Mouse (Mus musculus): ENCODE data around the gene Gm21970. TPM values are rescaled to one million over a fixed set of nuclear protein-coding genes. Genes with fewer than 3 reads are reported as not detected.

Gene Gm21970
- polyA plus RNA-seq, 1 experiment from 2014 or later: not detected

GRCm38 (mm10) chr16:91379412-91379811 lies 12.1 kb upstream of the Gm21970 start:
- Histone ChIP-seq H3K4me3 (ENCODE audit: low read length) (no peak overlapping the region), H3K36me3 (ENCODE audit: control insufficient read depth, insufficient read depth, low read length) (peaks cover 2% of the 10 kb centered on the region; the same call in 1 of the 2 replicates), H3K9me3 (ENCODE audit: control insufficient read depth, low read length) (no peaks in the 10 kb centered on the region), H3K27me3 (replicated peaks; ENCODE audit: control insufficient read depth, insufficient read depth, low read length) (no peaks in the 10 kb centered on the region), H3K4me2 (ENCODE audit: low read depth, low read length) (no peak overlapping the region), H3K9ac (ENCODE audit: low read depth, low read length) (no peak overlapping the region), H3K27ac (ENCODE audit: low read length) (peak overlapping the region; percentile 72), H3K4me1 (ENCODE audit: control insufficient read depth, insufficient read depth, low read length) (peaks cover 24% of the 10 kb centered on the region)
- ATAC-seq: no peak
- 46% methylated on average over 3 of the region's 3 CpGs for WGBS

GRCm38 (mm10) chr16:91380151-91380550 lies 11.4 kb upstream of the Gm21970 start:
- WGBS: 61% methylated on average over 5 of the region's 5 CpGs
- H3K4me2 ChIP-seq (ENCODE audit: low read depth, low read length): no peak overlapping the region
- H3K4me3 ChIP-seq (ENCODE audit: low read length): no peak overlapping the region
- H3K36me3 ChIP-seq (ENCODE audit: control insufficient read depth, insufficient read depth, low read length): peaks cover 2% of the 10 kb centered on the region; the same call in 1 of the 2 replicates
- H3K9ac ChIP-seq (ENCODE audit: low read depth, low read length): no peak overlapping the region
- no peak overlapping the region for H3K27ac ChIP-seq (ENCODE audit: low read length)
- peak; percentile 69 for ATAC-seq
- no peaks in the 10 kb centered on the region for H3K9me3 ChIP-seq (ENCODE audit: control insufficient read depth, low read length)
- no peaks in the 10 kb centered on the region for H3K27me3 ChIP-seq (replicated peaks; ENCODE audit: control insufficient read depth, insufficient read depth, low read length)
- H3K4me1 ChIP-seq (ENCODE audit: control insufficient read depth, insufficient read depth, low read length): peaks cover 24% of the 10 kb centered on the region

- H3K9me3 ChIP-seq (ENCODE audit: control insufficient read depth, low read length): no peaks in the 10 kb centered on the region
- 80% methylated on average over 4 of the region's 4 CpGs for WGBS
- H3K4me3 ChIP-seq (ENCODE audit: low read length): no peak overlapping the region
- H3K9ac ChIP-seq (ENCODE audit: low read depth, low read length): no peak overlapping the region
- ATAC-seq: no peak
- H3K36me3 ChIP-seq (ENCODE audit: control insufficient read depth, insufficient read depth, low read length): peaks cover 2% of the 10 kb centered on the region; the same call in 1 of the 2 replicates
- no peak overlapping the region for H3K27ac ChIP-seq (ENCODE audit: low read length)
- H3K4me2 ChIP-seq (ENCODE audit: low read depth, low read length): no peak overlapping the region
- peaks cover 24% of the 10 kb centered on the region for H3K4me1 ChIP-seq (ENCODE audit: control insufficient read depth, insufficient read depth, low read length)
- H3K27me3 ChIP-seq (replicated peaks; ENCODE audit: control insufficient read depth, insufficient read depth, low read length): no peaks in the 10 kb centered on the region
These were observed 9.9 kb upstream of the Gm21970 start for GRCm38 (mm10) chr16:91381606-91382005.

GRCm38 (mm10) chr16:91382261-91382790 lies 9.2 kb upstream of the Gm21970 start:
- 86% methylated on average over 9 of the region's 9 CpGs for WGBS
- H3K27me3 ChIP-seq (replicated peaks; ENCODE audit: control insufficient read depth, insufficient read depth, low read length): no peaks in the 10 kb centered on the region
- H3K4me3 ChIP-seq (ENCODE audit: low read length): no peak overlapping the region
- H3K9me3 ChIP-seq (ENCODE audit: control insufficient read depth, low read length): no peaks in the 10 kb centered on the region
- no peak overlapping the region for H3K4me2 ChIP-seq (ENCODE audit: low read depth, low read length)
- H3K27ac ChIP-seq (ENCODE audit: low read length): no peak overlapping the region
- H3K9ac ChIP-seq (ENCODE audit: low read depth, low read length): no peak overlapping the region
- H3K4me1 ChIP-seq (ENCODE audit: control insufficient read depth, insufficient read depth, low read length): peaks cover 24% of the 10 kb centered on the region
- peaks cover 2% of the 10 kb centered on the region; the same call in 1 of the 2 replicates for H3K36me3 ChIP-seq (ENCODE audit: control insufficient read depth, insufficient read depth, low read length)
- ATAC-seq: 0 out of 2 replicates have a peak, but pooled peaks have one; percentile 31

- peaks cover 17% of the 10 kb centered on the region for H3K4me1 ChIP-seq (ENCODE audit: control insufficient read depth, insufficient read depth, low read length)
- H3K9ac ChIP-seq (ENCODE audit: low read depth, low read length): no peak overlapping the region
- H3K27me3 ChIP-seq (replicated peaks; ENCODE audit: control insufficient read depth, insufficient read depth, low read length): no peaks in the 10 kb centered on the region
- 83% methylated on average over 4 of the region's 4 CpGs for WGBS
- H3K9me3 ChIP-seq (ENCODE audit: control insufficient read depth, low read length): no peaks in the 10 kb centered on the region
- peaks cover 10% of the 10 kb centered on the region; the same call in 1 of the 2 replicates for H3K36me3 ChIP-seq (ENCODE audit: control insufficient read depth, insufficient read depth, low read length)
- no peak overlapping the region for H3K27ac ChIP-seq (ENCODE audit: low read length)
- no peak for ATAC-seq
- H3K4me2 ChIP-seq (ENCODE audit: low read depth, low read length): no peak overlapping the region
- no peak overlapping the region for H3K4me3 ChIP-seq (ENCODE audit: low read length)
These were observed 7.3 kb upstream of the Gm21970 start for GRCm38 (mm10) chr16:91384221-91384620.

- Histone ChIP-seq H3K36me3 (ENCODE audit: control insufficient read depth, insufficient read depth, low read length) (peaks cover 13% of the 10 kb centered on the region), H3K9me3 (ENCODE audit: control insufficient read depth, low read length) (no peaks in the 10 kb centered on the region), H3K4me3 (ENCODE audit: low read length) (no peak overlapping the region), H3K4me1 (ENCODE audit: control insufficient read depth, insufficient read depth, low read length) (peaks cover 8% of the 10 kb centered on the region), H3K9ac (ENCODE audit: low read depth, low read length) (no peak overlapping the region), H3K27ac (ENCODE audit: low read length) (no peak overlapping the region), H3K4me2 (ENCODE audit: low read depth, low read length) (no peak overlapping the region), H3K27me3 (replicated peaks; ENCODE audit: control insufficient read depth, insufficient read depth, low read length) (no peaks in the 10 kb centered on the region)
- 43% methylated on average over 10 of the region's 10 CpGs for WGBS
- peak; percentile 57 for ATAC-seq
These were observed 5.9 kb upstream of the Gm21970 start for GRCm38 (mm10) chr16:91385621-91386020.

- no peak for ATAC-seq
- no peak overlapping the region for H3K9ac ChIP-seq (ENCODE audit: low read depth, low read length)
- no peak overlapping the region for H3K27ac ChIP-seq (ENCODE audit: low read length)
- H3K27me3 ChIP-seq (replicated peaks; ENCODE audit: control insufficient read depth, insufficient read depth, low read length): no peaks in the 10 kb centered on the region
- H3K4me3 ChIP-seq (ENCODE audit: low read length): no peak overlapping the region
- H3K9me3 ChIP-seq (ENCODE audit: control insufficient read depth, low read length): no peaks in the 10 kb centered on the region
- peaks cover 8% of the 10 kb centered on the region for H3K4me1 ChIP-seq (ENCODE audit: control insufficient read depth, insufficient read depth, low read length)
- H3K36me3 ChIP-seq (ENCODE audit: control insufficient read depth, insufficient read depth, low read length): peaks cover 13% of the 10 kb centered on the region
- H3K4me2 ChIP-seq (ENCODE audit: low read depth, low read length): no peak overlapping the region
- WGBS: 87% methylated on average over 10 of the region's 10 CpGs
These were observed 5.0 kb upstream of the Gm21970 start for GRCm38 (mm10) chr16:91386419-91387120.

- Histone ChIP-seq H3K9me3 (ENCODE audit: control insufficient read depth, low read length) (no peaks in the 10 kb centered on the region), H3K9ac (ENCODE audit: low read depth, low read length) (no peak overlapping the region), H3K27me3 (replicated peaks; ENCODE audit: control insufficient read depth, insufficient read depth, low read length) (no peaks in the 10 kb centered on the region), H3K4me1 (ENCODE audit: control insufficient read depth, insufficient read depth, low read length) (peaks cover 3% of the 10 kb centered on the region; the same call in 1 of the 2 replicates), H3K4me2 (ENCODE audit: low read depth, low read length) (no peak overlapping the region), H3K27ac (ENCODE audit: low read length) (no peak overlapping the region), H3K36me3 (ENCODE audit: control insufficient read depth, insufficient read depth, low read length) (peaks cover 13% of the 10 kb centered on the region), H3K4me3 (ENCODE audit: low read length) (no peak overlapping the region)
- no peak for ATAC-seq
- WGBS: 87% methylated on average over 3 of the region's 3 CpGs
These were observed 4.4 kb upstream of the Gm21970 start for GRCm38 (mm10) chr16:91387121-91387486.

- no peak for ATAC-seq
- WGBS: 91% methylated on average over 4 of the region's 4 CpGs
- H3K36me3 ChIP-seq (ENCODE audit: control insufficient read depth, insufficient read depth, low read length): peaks cover 17% of the 10 kb centered on the region
These were observed 1.4 kb upstream of the Gm21970 start for GRCm38 (mm10) chr16:91390100-91390499.

More at GRCm38 (mm10) chr16:91390100-91390499, 1.4 kb upstream of the Gm21970 start:
- Histone ChIP-seq H3K4me3 (ENCODE audit: low read length) (no peak overlapping the region), H3K9me3 (ENCODE audit: control insufficient read depth, low read length) (no peaks in the 10 kb centered on the region), H3K27me3 (replicated peaks; ENCODE audit: control insufficient read depth, insufficient read depth, low read length) (no peaks in the 10 kb centered on the region), H3K4me1 (ENCODE audit: control insufficient read depth, insufficient read depth, low read length) (no peaks in the 10 kb centered on the region), H3K27ac (ENCODE audit: low read length) (no peak overlapping the region), H3K4me2 (ENCODE audit: low read depth, low read length) (no peak overlapping the region), H3K9ac (ENCODE audit: low read depth, low read length) (no peak overlapping the region)
